In the genomic region with DNA sequence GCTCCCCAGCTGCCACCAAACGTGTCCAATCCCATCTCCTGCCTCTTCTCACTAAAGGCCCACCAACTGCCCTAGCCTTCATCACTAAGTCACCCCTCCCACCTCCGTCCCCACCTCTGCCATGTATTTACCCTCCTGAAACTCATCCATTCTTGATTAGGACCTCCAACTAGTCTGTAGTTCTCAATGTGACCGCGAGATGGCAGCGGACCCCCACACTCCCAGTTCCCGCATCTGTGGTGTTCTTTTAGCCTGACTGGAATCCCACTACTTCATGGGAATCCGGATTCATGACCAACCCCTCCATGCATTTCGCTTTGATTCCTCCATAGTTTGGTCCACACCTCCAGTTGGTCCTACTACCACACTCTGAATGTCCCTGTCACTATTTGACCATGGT, we compare ENCODE assay signal across 8 mouse cellular contexts. TPM values are rescaled to one million over a fixed set of nuclear protein-coding genes. Genes with fewer than 3 reads are reported as not detected.
DNase-seq lines count a peak whose midpoint lies in the region; ATAC-seq and TF ChIP-seq lines count a peak whose summit lies in the region.
"Had no signal": no experiment of that assay in that cellular context is flagged by ENCODE, and none has a peak within 500 bp of the region (broad histone marks: within the 10 kb centered on the region; RNA-seq: fewer than 3 reads in every experiment).

No protein-coding gene starts in this region.

- H3K4me2 ChIP-seq in lung, postnatal 0 days (replicated peaks; ENCODE audit: low read depth, low read length): no peak overlapping the region
- H3K4me2 ChIP-seq: heart, embryonic 13.5 days had no signal

- H3K9ac ChIP-seq in lung, postnatal 0 days (replicated peaks; ENCODE audit: low read depth): no peak overlapping the region
- H3K9ac ChIP-seq: heart, embryonic 13.5 days had no signal

- TF ChIP-seq EP300 in lung, postnatal 0 days (IDR thresholded peaks at IDR 0.05): no peak

- no peaks in the 10 kb centered on the region for H3K9me3 ChIP-seq in lung, postnatal 0 days (ENCODE audit: low read length)
- H3K9me3 ChIP-seq: heart, embryonic 13.5 days had no signal

- no peak overlapping the region for H3K27ac ChIP-seq in lung, postnatal 0 days (ENCODE audit: low read length)
- H3K27ac ChIP-seq: heart, embryonic 13.5 days had no signal

- DNase-seq in 3134 (ENCODE audit: extremely low read depth, insufficient read length, low spot score): peak; percentile 38
- peak; percentile 73 for DNase-seq in CD4-positive, CD25-positive, alpha-beta regulatory T cell, adult 2 months (ENCODE audit: low read depth, low spot score)
- DNase-seq in brain, adult 2 months (ENCODE audit: low read depth, low spot score): peak; percentile 80
- DNase-seq in frontal cortex, postnatal 25 days (ENCODE audit: low spot score in 2 of 2): peak; percentile 70 to 74
- peak; percentile 62 to 85 for DNase-seq in kidney, postnatal 36 days
- peak; percentile 69 for DNase-seq in lung, postnatal 0 days (ENCODE audit: low spot score)
- DNase-seq in right cerebral cortex, postnatal 25 days: peak; percentile 59

- peak; percentile 40 for ATAC-seq in lung, postnatal 0 days

- no peaks in the 10 kb centered on the region for H3K36me3 ChIP-seq in lung, postnatal 0 days (ENCODE audit: insufficient read depth, low read length)
- H3K36me3 ChIP-seq: heart, embryonic 13.5 days had no signal

- no peak overlapping the region for H3K4me3 ChIP-seq in lung, postnatal 0 days (ENCODE audit: low read depth, low read length)
- H3K4me3 ChIP-seq: heart, embryonic 13.5 days had no signal

- WGBS in lung, postnatal 0 days: 2% methylated on average over 8 of the region's 8 CpGs

- H3K4me1 ChIP-seq in lung, postnatal 0 days (ENCODE audit: insufficient read depth, low read depth, low read length): no peaks in the 10 kb centered on the region

- peak; percentile 90 for TF ChIP-seq CTCF in lung, postnatal 0 days (IDR thresholded peaks at IDR 0.05)

- peaks cover 45% of the 10 kb centered on the region for H3K27me3 ChIP-seq in lung, postnatal 0 days (replicated peaks; ENCODE audit: insufficient read depth, low read length)

RNA-seq across cellular contexts. Expression of a gene that starts 9.4 kb away (rescaled TPM):
- polyA plus RNA-seq in lung, postnatal 0 days (2015; fragmentation: Nextera tagmentation; extraction: Ambion mirVana): 0.16 and 0.27 TPM in 2 replicates

RNA-seq across cellular contexts. Expression of a gene that starts 10.7 kb away (rescaled TPM):
- 10.1 and 11.3 TPM in 2 replicates for polyA plus RNA-seq in lung, postnatal 0 days (2015; fragmentation: Nextera tagmentation; extraction: Ambion mirVana)

RNA-seq across cellular contexts. Expression of a gene that starts 15.1 kb away (rescaled TPM):
- polyA plus RNA-seq in lung, postnatal 0 days (2015; fragmentation: Nextera tagmentation; extraction: Ambion mirVana): not detected in 2 replicates
- polyA plus RNA-seq: heart, embryonic 13.5 days had no signal

RNA-seq across cellular contexts. Expression of a gene that starts 22.7 kb away (rescaled TPM):
- polyA plus RNA-seq in lung, postnatal 0 days (2015; fragmentation: Nextera tagmentation; extraction: Ambion mirVana): 10.6 and 11.9 TPM in 2 replicates

RNA-seq across cellular contexts. Expression of a gene that starts 23.8 kb away (rescaled TPM):
- 32.3 and 32.4 TPM in 2 replicates for polyA plus RNA-seq in lung, postnatal 0 days (2015; fragmentation: Nextera tagmentation; extraction: Ambion mirVana)
